Mouse (Mus musculus) erythroblast, embryonic 14.5 days (primary cell): Measurements from ENCODE around the gene Pgpep1l. TPM values are rescaled to one million over a fixed set of nuclear protein-coding genes. Genes with fewer than 3 reads are reported as not detected.

Source experiments
- H3K27me3 ChIP-seq: 2 replicates; pipeline ENCODE4 v1.6.1; 2012; ENCODE audit warnings: inconsistent platforms; ENCODE audit not compliant: control insufficient read depth
- H3K36me3 ChIP-seq: 2 replicates; pipeline ENCODE4 v1.6.1; 2012; ENCODE audit warnings: mild to moderate bottlenecking, inconsistent platforms; ENCODE audit not compliant: control insufficient read depth
- H3K4me1 ChIP-seq: 2 replicates; pipeline ENCODE4 v1.6.1; 2012; ENCODE audit warnings: inconsistent platforms; ENCODE audit not compliant: control insufficient read depth
- H3K4me3 ChIP-seq: replicated peaks from 2 replicates; pipeline ENCODE3; 2012; ENCODE audit warnings: moderate library complexity, mild to moderate bottlenecking, inconsistent platforms
- H3K9me3 ChIP-seq: 2 replicates; pipeline ENCODE4 v1.6.1; 2012; ENCODE audit warnings: low read length, inconsistent platforms, mixed read lengths; ENCODE audit not compliant: control insufficient read depth
- GATA1 ChIP-seq: IDR thresholded peaks from 2 replicates; pipeline ENCODE4 v1.6.1; 2012; ENCODE audit warnings: low read length, inconsistent platforms, mixed read lengths
- TAL1 ChIP-seq: IDR thresholded peaks from 3 replicates; pipeline ENCODE4 v1.6.1; 2012; ENCODE audit warnings: low read length, inconsistent platforms, mixed read lengths
- polyA plus RNA-seq: library from polyadenylated mRNA; stranded (reverse); fragments of >175 nt; gene quantifications from 2 replicates; pipeline ENCODE4 v1.2.3, GENCODE M21; 2012

Gene Pgpep1l
- polyA plus RNA-seq, 1 experiment: not detected

DNA sequence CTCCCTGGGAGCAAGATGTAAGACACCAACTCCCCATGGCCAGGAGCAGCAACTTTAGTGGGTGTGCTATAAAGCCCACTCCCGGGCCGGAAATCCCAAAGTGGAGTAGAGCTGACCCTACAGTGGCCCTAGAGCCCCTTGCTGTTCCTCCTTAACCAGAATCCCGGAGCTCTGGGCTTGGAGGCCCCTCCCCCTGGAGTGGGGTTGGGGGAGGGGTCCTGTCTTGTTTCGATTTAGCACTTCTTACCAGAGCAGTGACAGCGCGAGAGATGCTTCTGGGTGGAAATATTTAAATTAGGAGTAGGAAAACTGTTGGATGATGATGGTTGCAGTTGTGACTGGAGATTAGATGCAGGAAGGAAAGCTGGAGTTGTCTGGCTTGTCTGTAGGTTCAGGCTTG lies 35.5 kb downstream of the Pgpep1l start:
- Histone ChIP-seq H3K36me3 (peaks cover 22% of the 10 kb centered on the region), H3K9me3 (no peaks in the 10 kb centered on the region), H3K4me1 (no peaks in the 10 kb centered on the region; the same call in 1 of the 2 replicates)

DNA sequence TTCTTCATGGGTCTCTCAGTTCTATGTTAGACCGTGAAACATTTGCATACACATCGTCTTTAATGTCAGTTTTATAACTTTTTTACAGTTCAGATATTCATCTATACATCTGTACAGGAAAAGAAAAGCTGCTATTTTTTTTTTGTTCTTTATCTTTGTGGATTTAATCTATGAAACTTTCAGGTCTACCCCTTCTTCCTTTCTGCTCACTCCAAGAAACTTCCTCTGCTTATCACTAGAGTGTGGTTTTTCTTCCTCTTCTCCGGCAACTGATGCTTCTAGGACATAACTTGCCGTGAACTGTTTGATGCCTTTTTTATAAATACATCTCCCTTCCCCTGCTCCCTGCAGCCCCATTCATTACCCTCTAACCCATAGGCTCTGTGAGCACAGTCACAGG lies 36.4 kb downstream of the Pgpep1l start:
- no peaks in the 10 kb centered on the region for H3K27me3 ChIP-seq
- no peaks in the 10 kb centered on the region for H3K9me3 ChIP-seq
- TF ChIP-seq TAL1 (no peak), GATA1 (no peak)
- H3K4me3 ChIP-seq: no peak overlapping the region
- peaks cover 25% of the 10 kb centered on the region for H3K36me3 ChIP-seq
- no peaks in the 10 kb centered on the region; the same call in 1 of the 2 replicates for H3K4me1 ChIP-seq

More for the DNA sequence above, 35.5 kb downstream of the Pgpep1l start:
- Histone ChIP-seq H3K27me3 (no peaks in the 10 kb centered on the region), H3K4me3 (no peak overlapping the region)
- TF ChIP-seq GATA1 (no peak), TAL1 (no peak)

DNA sequence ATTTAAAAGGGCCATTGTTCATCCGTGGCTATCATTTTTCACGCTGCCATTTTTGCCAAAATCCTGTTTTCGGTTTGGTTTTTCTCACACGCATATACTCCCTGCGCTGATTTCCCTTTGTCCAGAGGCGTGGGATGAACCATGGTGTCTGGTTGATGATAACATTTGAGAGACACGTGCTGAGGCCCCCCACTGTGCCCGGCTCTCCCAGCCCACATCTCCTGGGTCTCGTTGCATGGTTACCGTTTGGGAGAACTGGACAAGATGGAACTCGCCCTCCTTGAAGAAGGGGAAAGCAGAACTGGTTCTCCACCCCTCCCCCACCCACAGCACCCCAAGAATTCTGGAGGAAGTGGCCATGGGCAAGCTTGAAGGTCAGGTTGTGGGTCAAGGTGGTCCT lies 37.0 kb downstream of the Pgpep1l start:
- no peaks in the 10 kb centered on the region for H3K9me3 ChIP-seq
- no peaks in the 10 kb centered on the region for H3K27me3 ChIP-seq
- no peaks in the 10 kb centered on the region for H3K4me1 ChIP-seq
- TF ChIP-seq GATA1 (no peak), TAL1 (no peak)
- peaks cover 29% of the 10 kb centered on the region for H3K36me3 ChIP-seq
- no peak overlapping the region for H3K4me3 ChIP-seq

DNA sequence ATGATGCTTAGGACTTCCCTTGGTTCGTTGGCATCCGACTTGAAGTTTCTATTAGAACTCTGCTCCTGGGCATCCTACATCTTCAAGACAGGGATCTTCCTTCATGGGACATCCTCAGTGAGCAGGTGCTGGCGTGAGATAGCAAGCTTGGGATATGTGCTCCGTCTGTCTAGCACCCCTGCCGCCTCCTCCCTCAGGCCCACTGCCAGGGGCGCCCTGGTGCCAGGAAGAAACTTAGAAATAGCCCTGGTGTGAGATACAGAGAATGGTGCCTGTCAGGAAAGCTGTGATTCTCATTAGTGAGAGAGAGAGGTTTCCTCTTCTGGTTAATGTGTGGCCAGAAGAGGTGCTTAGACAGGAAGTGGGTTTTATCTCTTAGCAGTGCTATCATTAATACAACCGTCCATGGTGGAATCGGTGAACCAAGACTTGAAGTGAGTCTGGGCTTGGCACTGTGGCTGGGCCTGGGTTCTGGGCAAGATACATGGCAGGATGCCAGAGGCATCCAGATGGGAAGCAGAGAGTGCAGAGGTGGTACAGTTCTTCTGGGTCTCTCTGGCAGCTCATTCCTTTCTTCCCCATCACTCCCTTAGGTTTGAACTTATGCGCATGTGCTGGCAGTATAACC lies 38.5 kb downstream of the Pgpep1l start:
- no peak overlapping the region for H3K4me3 ChIP-seq
- TF ChIP-seq GATA1 (no peak), TAL1 (no peak)

DNA sequence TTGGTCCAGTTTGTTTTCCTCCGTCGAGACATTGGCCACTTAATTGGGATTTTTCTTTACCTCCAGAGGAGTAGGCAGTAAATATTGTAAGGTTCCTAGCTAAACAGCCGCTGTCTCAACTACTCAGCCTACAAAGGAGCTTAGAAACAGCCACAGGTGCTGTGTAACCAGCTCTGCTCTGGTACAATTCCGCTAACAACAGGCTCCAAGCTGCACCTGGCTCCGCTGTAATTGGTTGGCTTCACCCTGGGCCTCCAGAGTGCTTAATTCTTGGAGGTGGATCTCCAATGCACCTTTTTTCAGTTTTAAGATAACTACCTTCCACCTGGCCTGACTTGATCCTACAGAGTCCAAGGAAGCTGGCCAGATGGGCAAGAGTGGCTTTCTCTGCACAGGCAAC lies 40.0 kb downstream of the Pgpep1l start:
- Histone ChIP-seq H3K36me3 (peaks cover 41% of the 10 kb centered on the region), H3K9me3 (no peaks in the 10 kb centered on the region), H3K4me3 (no peak overlapping the region), H3K4me1 (no peaks in the 10 kb centered on the region), H3K27me3 (no peaks in the 10 kb centered on the region)
- TF ChIP-seq GATA1 (no peak), TAL1 (no peak)

More for the DNA sequence above, 38.5 kb downstream of the Pgpep1l start:
- no peaks in the 10 kb centered on the region for H3K9me3 ChIP-seq
- peaks cover 33% of the 10 kb centered on the region for H3K36me3 ChIP-seq
- no peaks in the 10 kb centered on the region for H3K27me3 ChIP-seq
- H3K4me1 ChIP-seq: no peaks in the 10 kb centered on the region

DNA sequence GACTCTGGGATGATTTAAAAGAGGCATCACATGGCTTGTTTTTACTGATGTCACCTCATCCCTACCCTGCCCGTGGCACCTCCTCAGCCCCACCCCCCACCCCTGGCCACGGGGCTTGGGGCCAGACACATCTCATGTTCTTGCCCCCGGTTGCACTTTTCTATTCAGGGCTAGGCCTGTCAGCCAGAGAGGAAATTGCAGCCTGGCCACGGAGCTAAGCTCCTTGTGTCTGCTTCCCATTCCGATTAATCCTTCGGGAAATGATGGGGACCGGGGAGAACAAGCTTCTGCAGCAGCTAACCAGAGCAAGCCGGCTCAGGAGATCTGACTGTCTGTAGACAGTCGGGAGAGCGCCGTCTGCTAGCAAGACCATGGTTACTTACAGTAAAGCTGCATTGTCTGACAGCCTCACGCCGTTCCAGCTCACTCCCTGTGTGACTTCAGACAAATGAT lies 40.7 kb downstream of the Pgpep1l start:
- Histone ChIP-seq H3K27me3 (no peaks in the 10 kb centered on the region), H3K4me1 (no peaks in the 10 kb centered on the region), H3K9me3 (no peaks in the 10 kb centered on the region), H3K4me3 (no peak overlapping the region), H3K36me3 (peaks cover 46% of the 10 kb centered on the region)
- TF ChIP-seq TAL1 (no peak), GATA1 (no peak)

DNA sequence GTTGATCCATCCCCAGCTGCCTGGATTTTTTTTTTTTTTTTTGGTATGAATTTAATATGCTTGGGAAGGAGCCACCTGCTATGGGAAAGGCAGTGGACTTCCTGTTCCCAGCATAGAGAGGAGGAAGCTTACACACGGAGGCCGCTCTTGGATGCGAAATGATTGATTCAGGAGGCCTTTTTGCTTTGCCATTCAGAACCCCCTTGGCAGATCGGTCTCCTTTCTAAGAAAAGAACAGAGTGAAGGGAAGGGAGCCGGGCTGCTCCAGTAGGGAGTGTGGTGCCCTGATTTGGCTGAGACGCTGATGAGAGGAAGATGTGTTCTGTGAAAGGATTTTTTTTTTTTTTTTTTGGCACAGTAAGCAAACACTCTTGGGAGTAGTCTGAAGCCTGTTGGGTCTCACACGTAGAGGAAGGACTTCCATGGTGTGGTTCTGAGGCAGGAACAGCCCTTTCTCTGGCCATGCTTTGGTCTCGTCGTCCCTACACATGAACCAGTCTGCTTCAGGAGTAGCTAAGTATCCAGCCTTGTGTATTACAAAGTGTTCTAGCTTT lies 42.3 kb downstream of the Pgpep1l start:
- Histone ChIP-seq H3K4me3 (no peak overlapping the region), H3K27me3 (no peaks in the 10 kb centered on the region), H3K36me3 (peaks cover 49% of the 10 kb centered on the region), H3K9me3 (no peaks in the 10 kb centered on the region), H3K4me1 (no peaks in the 10 kb centered on the region)
- TF ChIP-seq TAL1 (no peak), GATA1 (no peak)

DNA sequence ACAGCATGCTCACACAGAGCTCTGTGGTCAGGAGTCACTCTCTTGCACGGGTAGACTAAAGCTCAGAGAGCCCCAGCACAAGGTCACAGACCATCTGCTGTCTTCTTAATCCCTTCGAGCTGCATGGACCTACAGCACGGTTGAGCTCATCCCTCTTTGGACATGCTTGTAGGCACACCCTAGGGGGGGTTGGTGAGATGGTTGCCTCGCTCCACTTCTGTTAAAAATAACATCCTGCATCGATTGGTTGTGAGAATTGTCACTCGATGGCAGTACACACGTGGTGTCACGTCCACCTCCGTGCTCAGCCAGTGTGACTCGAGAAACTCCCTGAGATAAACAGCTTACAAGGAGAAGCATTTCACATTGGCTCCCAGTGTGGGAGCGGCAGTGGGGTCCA lies 45.2 kb downstream of the Pgpep1l start:
- H3K27me3 ChIP-seq: no peaks in the 10 kb centered on the region
- TF ChIP-seq TAL1: no peak
- no peak for TF ChIP-seq GATA1
- no peak overlapping the region for H3K4me3 ChIP-seq
- H3K4me1 ChIP-seq: no peaks in the 10 kb centered on the region
- peaks cover 57% of the 10 kb centered on the region for H3K36me3 ChIP-seq
- H3K9me3 ChIP-seq: no peaks in the 10 kb centered on the region

DNA sequence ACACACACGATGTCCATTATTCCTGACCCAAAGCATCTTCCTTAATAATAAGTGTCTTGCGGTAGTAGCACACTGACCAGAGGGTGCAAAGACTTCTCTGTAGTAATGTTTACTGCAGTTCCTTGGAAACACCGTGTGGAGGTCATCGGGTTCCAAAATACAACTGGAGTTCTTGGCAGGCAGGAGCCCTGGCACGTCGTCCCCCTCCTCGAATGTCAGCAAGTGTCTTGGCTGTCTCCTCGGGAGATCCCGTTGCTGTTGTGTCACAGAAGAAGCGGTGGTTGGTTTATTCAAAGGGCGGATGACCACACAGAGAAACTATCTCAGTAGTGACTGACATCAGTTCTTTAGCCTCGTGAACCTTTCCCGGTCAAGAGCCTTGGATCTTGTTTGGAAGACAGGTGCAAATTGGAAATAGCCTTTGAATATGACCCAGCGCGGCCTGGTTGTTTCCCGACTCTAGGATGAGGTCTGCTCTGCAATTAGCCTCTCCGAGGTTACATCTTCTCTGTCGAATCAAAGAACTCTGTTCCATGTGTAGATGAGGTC lies 48.4 kb downstream of the Pgpep1l start:
- TF ChIP-seq TAL1 (no peak), GATA1 (no peak)
- H3K36me3 ChIP-seq: peaks cover 65% of the 10 kb centered on the region
- H3K4me1 ChIP-seq: no peaks in the 10 kb centered on the region
- no peaks in the 10 kb centered on the region for H3K9me3 ChIP-seq
- no peak overlapping the region for H3K4me3 ChIP-seq
- no peaks in the 10 kb centered on the region for H3K27me3 ChIP-seq
